Mouse (Mus musculus) T-cell, adult 2 months (primary cell): ENCODE results near the gene Ttll13.
A peak's percentile ranks its signal among the peaks of the same experiment; 100 is the strongest.

Experiments used
- DNase-seq: peaks from one replicate; pipeline ENCODE4 v3.0.0; 2022; ENCODE audit warnings: low spot score

Gene Ttll13

DNA sequence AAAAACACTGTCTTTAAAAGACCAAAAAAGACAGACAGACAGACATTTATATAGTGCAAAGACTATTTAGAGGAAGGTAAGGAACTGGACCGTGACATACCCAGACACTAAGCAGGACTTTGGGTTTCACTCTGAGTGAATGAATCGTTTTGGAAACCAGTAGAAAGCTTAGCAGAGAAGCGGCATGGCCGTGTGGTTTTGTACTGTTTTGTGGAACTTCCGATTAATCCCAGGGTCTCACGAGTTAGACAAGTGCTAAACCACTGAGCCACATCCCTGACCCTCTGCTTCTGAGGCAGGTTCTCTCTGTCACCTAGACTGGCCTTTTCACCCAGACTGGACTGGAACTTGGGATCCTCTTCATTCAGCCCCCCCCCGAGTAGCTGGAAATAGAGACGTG lies 31.7 kb upstream of the Ttll13 start:
- no peak for DNase-seq

DNA sequence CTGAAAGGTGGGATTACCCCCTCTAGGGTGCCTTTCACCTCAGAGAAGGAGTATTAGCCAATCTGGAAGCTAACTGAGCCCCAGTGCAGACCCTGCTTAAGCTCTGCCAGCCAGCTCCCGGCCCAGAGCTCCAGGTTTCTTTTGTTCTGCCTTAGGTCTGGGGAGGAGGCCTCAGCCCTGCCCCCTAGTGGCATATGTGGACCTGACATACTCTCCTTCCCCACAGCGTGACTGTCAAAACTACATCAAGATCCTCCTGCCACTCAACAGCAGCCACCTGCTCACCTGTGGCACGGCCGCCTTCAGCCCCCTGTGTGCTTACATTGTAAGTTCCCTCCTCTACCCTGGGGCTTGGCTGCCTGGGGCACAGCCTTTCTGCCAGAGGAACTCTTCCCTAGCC lies 30.8 kb upstream of the Ttll13 start:
- DNase-seq: peak; percentile 80

DNA sequence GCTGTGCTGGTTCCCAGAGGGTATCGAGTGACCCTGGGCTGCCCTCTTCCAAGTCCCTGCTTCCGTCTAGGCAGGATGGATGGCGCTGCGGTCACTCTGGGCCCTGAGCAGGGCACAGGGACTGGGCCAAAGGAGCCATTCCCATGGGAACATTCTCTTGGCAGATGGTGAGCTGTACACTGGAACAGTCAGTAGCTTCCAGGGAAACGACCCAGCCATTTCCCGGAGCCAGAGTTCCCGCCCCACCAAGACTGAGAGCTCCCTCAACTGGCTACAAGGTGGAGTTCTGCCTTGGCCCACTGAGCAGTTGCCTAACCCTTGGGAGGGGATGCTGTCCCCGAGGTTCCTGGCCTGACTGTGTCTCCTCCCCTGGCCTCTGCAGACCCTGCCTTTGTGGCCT lies 29.6 kb upstream of the Ttll13 start:
- DNase-seq: no peak

DNA sequence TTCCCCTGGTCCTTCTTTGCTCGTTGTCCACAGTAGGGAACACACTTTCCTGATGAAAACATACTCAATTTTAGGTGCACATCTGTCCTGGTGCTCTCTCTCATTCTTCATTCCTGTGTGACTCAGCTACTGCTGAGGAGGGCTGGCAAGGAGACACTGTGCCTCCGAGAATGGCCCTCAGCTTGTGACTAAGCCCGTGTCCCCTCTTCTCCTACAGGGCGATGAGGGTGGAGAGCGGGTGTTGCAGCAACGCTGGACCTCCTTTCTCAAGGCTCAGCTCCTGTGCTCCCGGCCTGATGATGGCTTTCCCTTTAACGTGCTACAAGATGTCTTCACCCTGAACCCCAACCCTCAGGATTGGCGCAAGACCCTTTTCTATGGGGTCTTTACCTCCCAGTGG lies 27.5 kb upstream of the Ttll13 start:
- DNase-seq: no peak

DNA sequence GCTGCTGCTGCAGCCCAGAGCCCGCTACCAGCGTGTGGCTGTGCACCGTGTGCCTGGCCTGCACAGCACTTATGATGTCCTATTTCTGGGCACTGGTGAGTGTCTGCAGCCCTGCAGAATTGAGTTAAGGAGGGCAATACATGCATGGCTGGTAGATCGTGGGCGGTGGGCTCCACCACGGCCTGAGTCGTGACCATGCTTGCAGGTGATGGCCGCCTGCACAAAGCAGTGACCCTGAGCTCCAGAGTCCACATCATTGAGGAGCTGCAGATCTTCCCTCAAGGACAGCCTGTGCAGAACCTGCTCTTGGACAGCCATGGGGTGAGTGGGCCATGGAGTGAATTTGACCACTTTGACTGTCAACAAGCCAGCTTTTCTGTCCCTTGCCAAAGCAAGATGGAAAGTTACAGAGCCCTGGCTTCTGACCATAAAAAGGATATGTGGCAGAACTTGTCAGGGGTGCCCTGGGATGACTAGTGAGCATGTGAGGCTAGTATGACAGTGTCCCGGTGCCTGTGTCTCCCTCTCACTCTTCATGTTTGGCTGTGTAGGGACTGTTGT lies 25.9 kb upstream of the Ttll13 start:
- DNase-seq: no peak

DNA sequence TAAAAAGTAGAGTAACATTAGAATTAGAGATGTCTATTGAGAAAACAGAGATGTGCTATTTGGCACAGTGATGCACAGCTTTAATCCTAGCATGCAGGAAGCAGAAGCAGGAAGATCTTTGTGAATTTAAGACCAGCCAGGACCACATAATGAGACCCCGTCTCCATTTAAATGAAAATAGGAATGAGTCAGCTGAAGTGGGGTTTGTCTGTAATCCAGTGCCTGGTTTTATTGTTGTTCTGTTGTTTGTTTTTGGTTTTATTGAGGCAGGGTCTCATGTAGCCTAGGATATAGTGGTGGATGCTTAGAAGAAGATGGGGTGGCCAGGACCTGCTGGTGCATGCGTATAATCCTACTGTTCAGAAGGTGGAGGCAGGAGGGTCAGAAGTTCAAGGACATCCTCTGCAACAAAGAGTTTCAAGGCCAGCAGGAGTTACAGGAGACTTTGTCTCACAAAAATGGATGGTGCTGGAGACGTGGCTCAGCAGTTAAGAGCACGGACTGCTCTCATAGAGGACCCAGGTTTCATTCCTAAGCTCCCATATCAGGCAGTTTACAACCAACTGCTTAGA lies 24.9 kb upstream of the Ttll13 start:
- DNase-seq: no peak

DNA sequence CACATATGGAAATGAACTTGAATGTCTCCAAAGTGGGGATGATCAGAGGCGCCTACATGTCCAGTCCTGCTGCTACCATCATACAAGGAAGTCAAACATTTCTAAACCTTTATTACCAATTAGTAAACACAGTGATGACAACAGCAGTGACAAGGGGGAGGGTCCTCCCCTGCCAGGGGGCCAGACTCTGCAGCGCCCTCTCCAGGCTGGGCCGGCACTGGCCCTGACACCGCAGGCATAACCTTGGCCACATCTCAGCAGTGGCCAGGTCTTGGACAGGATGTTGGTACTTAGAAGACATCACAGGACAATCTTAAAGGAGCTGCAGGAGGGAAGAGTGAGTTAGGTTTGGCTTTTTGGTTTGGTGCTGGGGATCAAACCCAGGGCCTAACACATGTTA lies 19.1 kb upstream of the Ttll13 start:
- DNase-seq: no peak

DNA sequence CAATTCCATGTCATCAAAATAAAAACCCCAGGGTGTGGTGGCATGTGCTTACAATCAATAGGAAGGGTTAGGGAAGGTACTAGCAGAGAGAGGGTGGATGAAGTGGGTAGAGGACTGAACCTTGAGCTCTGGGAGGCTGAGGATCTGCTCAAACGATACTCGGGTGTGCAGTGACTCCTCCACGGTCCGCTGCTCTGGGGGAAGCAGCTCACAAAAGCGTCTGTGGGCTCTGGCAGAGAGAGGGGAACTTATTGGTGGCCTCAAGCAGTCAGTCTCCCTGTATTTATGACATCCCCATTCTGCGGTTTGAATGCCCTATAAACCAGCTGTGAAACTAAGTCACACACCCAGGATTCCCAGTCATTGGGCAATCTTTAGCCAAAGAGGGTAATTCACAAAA lies 16.0 kb upstream of the Ttll13 start:
- DNase-seq: no peak

DNA sequence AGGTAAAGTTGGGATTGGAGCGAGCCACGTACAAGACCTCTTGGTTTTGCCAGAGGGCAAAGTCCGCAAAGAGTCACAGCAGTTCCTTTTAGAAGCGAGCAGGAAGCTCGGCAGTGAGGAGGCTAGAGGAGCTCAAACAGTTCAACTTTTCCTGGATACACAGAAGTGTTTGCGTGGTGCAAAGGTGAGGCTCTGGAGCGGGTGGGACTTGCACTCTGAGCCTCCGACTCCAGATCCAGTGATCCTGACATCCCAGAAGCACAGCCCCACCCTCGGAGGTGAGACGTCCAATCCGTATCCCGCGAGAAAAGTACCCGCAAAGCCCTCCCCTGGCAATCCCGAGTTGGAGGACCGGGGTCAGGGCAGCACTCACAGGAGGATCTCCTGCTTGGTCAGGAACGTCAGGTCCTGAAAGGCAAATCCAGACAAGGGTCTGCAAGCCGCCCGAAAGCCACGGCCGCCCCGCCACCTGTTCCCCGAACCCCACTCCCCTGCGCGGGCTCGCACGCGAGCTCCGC lies 14.1 kb upstream of the Ttll13 start:
- DNase-seq: no peak

DNA sequence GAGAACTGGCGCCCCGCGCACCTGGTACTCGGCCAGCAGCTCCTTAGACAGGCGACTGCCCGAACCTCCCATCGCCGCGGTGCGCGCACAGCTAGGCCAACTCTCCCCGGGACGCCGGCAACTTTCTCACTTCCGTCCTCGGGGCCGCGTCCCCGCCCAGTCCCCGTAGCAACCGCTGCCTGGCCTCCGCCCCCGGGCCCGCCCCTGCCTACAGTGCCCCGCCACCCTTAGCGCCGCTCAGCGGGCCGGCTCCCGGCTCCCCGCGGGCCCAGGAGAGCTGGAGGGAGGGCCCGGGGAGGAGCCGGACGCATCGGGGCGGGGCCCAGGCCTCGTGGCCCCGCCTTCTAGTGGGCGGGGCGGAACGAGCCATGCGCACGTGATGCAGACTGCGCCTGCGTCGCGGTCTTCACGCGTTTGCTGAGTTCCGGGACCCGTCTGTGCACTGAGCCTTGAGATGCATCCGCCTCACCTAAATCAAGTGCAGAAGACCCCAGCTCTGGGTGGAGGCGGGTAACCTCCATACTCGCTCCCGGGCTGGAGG lies 13.6 kb upstream of the Ttll13 start, which contains the start of the genes Cib1 and Gdpgp1:
Gene Cib1 (minus strand): TSS at position 325 of the 541 bp plus-strand sequence.
Gene Gdpgp1 (plus strand): TSS at position 377 of the 541 bp plus-strand sequence.
- peak; percentile 98 for DNase-seq

DNA sequence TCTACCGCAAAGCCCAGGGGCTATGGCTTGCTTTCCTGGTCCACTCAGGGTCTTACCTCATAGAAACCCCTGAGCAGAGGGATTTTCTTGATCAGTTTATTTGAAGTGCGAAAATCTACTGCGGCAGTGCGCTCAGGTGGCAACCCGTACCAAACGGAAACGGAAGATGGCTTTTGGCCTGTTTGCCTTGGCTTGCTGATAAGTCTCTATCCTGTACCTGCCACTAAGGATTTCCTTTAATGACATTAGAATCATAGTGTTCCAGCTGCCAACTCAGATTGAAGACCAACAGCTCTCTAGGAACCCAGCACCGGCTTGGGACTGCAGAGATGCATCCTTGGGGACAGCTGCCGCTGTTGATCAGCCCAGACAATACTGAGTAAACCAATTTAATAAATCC lies 12.4 kb upstream of the Ttll13 start:
- no peak for DNase-seq

DNA sequence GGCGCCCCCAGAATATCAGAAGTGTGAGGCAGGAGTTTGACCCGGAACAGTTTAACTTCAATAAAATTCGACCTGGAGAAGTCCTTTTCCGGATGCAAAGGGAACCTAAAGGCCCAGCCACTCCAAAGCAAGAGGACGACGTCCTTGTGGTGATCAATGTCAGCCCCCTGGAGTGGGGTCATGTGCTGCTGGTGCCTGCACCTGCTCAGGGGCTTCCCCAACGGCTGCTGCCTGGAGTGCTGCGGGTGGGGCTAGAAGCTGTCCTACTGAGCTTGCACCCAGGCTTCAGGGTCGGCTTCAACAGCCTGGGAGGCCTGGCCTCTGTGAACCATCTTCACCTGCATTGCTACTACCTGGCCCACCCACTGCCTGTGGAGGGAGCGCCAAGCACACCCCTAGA lies 7.6 kb upstream of the Ttll13 start:
- no peak for DNase-seq

DNA sequence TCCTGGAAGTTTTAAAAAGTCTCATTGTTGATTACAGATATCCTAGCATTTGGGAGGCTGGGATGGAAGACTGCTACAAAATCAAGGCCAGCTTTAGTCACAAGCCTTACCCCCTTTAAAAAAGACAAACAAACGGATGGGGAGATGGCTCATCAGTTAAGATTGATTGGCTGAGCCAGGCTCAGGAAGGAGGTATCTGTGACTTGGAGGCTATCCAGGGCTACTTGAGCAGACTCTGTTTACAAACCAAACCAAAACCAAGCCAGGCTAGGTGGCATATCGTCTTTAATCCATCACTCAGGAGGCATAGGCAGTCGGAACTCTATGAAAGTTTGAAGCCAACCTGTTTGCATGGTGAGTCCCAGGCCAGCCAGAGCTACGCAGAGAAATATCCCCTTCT lies 4.5 kb upstream of the Ttll13 start:
- no peak for DNase-seq

DNA sequence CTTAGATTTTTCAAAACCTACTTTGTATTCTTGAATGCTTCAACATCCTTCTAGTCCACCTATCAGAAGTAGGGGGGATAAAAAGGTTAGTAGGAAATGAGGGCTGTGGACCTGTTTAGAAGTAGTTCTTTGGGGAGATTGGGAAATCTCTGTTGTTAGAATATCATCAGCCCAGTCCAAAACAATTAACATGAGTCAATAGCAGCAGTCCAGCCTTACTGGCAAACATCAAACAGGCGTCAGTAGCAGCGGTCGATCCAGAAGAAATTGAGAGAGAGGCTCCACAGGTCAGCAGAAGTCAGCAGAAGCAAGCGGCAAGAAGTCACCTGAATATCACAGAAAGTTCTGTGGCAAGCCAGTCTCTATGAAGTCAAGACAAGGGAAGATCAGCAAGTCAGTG lies 1.3 kb upstream of the Ttll13 start:
- DNase-seq: no peak

DNA sequence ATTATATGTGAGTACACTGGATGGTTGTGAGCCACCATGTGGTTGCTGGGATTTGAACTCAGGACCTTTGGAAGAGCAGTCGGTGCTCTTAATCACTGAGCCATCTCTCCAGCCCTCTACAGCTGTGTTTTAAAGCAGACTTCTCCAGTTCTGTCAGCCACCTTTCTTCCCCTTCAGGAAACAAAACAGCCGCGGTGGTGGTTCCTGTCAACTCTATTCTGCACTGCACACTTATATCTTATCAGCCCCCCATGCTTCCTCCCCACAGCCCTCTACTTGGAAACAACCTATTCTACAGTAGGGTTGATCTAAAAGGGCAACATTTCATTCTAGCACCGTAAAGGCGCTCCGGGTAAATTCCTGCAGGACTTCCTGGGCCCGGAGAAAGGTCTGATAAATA lies 683 bp downstream of the Ttll13 start:
- no peak for DNase-seq

DNA sequence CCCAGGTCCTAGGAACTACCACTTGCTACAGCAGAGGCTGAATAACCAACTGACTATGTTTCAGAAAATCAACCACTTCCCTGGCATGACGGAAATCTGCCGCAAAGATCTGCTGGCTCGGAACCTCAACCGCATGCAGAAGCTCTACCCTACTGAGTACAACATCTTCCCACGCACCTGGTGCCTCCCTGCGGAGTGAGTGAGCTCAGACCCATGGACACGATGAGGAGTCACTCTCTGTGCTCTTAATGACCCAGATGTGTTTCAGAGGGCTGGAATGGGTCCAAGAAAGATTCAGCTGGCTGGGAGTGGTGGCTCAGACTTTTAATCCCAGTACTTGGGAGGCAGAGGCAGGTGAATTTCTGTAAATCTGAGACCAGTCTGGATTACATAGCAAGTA lies 6.3 kb downstream of the Ttll13 start:
- DNase-seq: no peak

DNA sequence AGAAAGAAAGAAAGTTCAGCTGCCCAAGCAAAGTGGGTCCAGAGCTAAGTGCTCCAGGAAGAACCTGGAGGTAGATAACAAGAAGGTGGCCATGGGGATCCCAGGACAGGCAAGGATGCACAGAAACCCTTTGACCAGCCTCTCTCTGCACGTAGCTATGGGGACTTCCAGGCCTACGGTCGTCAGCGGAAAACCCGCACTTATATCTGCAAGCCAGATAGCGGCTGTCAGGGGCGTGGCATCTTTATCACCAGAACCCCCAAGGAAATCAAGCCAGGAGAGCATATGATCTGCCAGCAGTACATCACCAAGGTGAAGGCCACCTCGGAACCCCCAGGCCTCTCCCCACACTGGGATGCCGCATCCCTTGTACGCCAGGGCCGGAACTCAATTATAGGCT lies 6.7 kb downstream of the Ttll13 start:
- DNase-seq: no peak

DNA sequence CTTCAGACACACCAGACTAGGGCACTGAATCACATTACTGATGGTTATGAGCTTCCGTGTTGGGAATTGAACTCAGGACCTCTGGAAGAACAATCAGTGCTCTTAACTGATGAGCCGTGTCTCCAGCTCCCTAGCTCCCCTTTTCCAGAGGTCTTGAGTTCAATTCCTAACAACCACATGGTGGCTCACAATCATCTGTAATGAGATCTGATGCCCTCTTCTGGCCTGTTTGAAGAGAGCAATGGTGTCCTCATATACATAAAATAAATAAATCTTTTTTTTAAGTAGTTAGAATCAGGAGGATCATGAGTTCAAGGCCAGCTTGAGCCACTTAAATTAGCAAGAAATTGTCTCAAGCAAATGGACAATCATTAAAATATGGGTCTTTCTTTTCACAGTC lies 9.8 kb downstream of the Ttll13 start:
- DNase-seq: no peak

DNA sequence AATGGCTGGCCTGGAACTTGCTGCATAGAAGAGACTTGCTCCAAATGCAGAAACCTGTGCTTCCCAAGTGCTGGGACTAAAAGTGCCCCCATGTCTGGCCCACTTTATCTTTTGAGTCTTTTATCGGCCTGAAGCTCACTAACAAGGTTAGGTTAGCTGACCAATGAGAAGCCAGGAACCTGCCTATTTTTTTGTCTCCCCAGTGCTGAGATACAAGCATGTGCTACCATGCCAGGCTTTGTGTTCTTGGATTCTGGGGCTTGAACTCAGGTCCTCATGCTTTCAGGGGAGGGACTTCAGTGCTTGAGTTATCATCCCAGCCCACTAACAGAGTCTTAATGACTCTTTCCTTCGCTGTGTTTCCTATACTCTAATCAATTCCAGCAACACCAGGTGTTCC lies 11.5 kb downstream of the Ttll13 start:
- no peak for DNase-seq

DNA sequence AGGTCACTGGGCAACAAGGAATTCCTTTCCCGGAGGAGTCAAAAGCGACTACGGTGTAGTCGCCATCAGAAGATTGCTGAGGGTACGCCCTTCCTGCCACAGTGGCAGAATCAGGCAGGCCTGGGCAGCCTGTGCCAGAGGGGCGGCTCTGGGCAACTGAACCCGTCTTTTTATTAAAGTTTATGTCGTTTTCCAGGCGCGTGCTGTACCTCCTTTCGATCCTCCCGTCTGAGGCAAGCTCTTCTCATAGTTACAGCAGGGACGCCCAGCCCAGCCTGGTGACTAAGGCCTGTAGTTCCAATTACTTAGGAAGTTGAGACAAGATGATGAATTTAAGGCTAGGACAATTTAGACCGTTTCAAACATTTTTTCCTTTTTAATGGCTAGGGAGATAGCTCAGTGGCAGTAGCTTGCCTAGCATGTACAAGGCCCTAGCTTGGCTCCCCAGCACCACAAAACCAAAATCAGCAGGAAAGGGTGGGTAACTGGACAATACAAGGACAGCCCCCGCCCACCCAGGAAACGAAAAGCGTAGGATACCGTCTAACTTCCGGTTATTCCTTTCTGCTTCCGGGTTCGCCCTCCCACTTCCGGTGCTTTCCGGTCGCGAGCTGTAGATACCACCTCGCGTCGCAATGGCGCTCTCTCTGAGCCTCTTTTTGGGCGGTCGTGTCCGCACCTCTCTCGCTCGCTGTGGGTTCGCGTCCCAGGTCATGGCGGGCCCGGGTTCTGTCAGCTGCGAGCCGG lies 14.6 kb downstream of the Ttll13 start, which contains the start of gene Ngrn:
Gene Ngrn (plus strand): TSS at position 591 of the 747 bp plus-strand sequence.
- peak; percentile 80 for DNase-seq

DNA sequence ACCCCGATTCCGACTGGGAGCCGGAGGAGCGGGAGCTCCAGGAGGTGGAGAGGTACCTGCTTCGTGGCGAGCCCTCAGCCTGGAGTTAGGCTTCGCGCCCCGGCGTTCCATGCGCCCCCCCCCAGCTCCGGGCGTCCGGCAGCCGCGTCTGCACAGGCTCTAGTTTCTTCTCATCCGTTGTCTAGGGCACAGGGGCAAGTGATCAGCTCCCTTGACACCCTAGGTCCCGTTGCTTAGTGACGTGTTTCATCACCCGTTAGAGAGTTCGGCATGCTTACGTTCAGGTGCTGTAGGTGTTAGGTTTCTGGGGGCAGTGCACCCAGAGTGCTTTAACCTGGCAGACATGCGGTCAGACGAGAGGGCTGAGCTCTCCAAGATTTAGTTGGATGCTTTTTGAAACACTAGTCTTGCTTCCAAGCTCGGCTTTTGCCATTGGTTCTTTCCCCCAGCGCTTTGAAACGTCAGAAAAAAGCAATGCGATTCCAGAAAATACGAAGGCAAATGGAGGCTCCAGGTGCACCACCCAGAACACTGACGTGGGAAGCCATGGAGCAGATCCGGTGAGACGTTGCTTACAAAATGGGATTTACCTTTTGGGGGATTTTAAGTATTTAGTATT lies 15.3 kb downstream of the Ttll13 start:
- DNase-seq: peak; percentile 43

DNA sequence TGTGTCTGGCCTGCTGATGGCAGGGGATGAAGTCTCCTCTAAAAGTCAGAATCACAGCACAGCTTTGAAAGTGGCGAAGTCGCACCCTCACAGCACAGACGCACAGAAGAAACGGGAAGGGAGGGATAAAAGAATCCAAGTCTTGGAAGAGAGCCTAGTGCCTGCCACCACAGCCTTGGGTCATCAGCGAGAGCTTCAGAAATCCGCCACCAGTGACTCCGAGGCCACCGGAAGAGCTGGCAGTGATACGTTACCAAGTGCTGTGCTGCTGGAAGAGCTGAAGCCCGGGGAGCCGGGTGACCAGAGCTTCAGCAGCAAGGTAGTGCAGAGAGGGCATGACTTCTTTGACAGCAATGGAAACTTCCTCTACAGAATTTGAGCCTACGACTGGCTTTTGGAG lies 18.4 kb downstream of the Ttll13 start:
- no peak for DNase-seq

DNA sequence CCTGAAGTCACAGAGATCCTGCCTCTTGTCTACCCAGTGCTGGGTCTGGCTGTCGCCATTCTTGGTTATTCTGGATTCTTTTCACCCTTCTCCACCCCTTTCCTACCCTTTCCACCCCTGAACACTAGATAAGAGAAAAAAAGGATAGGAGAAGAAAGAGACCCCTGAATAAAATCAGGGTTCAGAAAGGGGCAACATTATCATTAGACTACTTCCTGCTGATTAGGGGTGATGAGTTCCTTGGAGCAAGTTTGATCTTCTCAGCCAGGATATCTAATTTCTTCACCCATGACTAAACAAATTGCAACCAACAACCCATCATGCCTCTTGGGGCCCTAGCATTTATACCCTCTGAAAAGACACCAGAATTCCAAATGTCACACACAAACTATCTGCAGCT lies 21.6 kb downstream of the Ttll13 start:
- no peak for DNase-seq
